Mouse (Mus musculus): Measurements from ENCODE around the gene Slc45a3.

DNA sequence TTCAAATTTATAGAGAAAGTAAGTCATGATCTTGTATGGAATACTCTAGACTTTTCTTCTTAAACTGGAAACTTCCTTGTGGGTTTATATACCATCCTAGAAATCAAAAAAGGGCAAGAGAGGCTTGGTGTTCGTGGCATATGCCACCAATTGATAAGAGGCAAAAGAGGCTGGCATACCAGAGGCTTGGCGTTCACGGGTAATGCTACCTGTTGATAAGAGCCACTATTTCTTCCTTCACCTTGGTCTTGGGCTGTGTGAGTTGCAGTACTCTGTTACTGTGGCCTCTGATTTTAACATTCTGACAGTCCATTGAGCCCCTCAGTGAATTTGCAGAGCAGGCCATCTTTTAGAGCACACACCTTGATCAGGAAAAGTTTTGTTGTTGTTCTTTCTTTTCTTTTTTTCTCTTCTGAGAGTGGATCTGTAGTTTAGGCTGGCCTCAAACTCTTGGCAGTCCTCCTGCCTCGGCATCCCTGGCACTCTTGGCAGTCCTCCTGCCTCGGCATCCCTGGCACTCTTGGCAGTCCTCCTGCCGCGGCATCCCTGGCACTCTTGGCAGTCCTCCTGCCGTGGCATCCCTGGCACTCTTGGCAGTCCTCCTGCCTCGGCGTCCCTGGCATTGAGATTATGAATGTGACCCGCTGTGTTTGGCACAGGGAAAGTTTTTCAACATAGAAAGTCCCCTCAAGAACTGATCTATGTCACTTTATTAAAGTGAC, 64.3 kb downstream of the Slc45a3 start:
- TF ChIP-seq CTCF (conservative IDR thresholded peaks at IDR 0.05; ENCODE audit: low read length) (no peak), POU5F1 (IDR thresholded peaks at IDR 0.05; ENCODE audit: borderline replicate concordance, low read length) (no peak)

Measured in E14TG2a.4 (cell line).